Mouse (Mus musculus): ENCODE data around the gene Lancl2.

Gene Lancl2

DNA sequence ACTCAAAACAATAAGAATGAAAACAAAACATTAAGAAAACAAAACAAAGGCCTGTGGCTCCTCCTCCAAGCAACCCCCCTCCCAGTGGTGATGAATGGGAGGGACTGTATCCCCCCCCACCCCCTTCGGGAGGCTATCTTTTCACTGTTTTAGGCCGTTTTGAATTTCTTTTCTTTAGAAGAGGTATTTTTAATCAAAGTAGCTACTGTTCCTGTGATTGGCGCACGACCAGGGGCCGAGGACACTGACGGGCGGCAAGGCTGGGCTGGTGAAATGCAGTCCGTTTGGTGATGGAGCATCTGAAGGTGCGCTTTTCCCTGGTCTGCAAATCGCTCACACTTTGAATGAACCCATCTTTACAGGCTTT, at the start of gene Lancl2:
TSS of gene Lancl2 (plus strand) at position 165 of the 367 bp plus-strand sequence.
- DNase-seq (ENCODE audit: low spot score), result no peak

DNA sequence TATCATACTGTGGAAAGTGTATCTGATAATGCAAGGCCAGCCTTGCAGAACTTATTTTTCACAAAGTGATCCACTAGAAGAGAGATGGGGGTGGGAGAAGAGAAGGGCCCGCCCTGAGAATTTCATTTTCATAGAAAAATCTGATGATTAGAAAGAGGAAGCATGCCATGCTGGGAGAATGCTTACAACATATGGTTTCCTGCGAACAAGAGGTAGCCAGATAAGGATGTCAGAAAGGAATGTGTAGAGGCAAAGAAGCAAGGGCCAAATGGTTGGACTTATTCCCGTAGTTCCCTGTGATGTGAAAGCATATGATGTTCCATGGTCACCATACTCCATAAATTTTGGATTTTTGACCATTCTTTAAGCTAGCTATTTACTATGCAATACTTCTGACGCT, 41.0 kb upstream of the Lancl2 start:
- DNase-seq (ENCODE audit: low spot score), result no peak

DNA sequence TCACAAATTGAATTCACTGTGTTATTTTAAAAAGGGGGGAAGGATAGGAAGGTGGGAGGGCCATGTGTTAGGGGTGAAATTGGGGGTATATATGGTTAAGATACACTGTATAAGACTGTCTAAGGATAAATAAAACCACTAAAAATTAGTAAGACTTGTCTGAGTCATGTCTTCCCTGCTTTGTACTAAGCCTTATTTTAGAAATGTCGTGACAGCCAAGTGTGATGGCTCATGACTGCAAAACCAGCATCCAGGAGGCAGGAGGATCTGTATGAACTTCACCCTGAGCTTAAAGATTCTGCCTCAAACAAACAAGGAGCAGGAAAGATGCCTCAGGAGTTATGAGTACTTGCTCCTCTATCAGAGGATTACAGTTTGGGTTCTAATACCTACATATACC, 18.2 kb upstream of the Lancl2 start:
- DNase-seq (ENCODE audit: low spot score), result no peak

DNA sequence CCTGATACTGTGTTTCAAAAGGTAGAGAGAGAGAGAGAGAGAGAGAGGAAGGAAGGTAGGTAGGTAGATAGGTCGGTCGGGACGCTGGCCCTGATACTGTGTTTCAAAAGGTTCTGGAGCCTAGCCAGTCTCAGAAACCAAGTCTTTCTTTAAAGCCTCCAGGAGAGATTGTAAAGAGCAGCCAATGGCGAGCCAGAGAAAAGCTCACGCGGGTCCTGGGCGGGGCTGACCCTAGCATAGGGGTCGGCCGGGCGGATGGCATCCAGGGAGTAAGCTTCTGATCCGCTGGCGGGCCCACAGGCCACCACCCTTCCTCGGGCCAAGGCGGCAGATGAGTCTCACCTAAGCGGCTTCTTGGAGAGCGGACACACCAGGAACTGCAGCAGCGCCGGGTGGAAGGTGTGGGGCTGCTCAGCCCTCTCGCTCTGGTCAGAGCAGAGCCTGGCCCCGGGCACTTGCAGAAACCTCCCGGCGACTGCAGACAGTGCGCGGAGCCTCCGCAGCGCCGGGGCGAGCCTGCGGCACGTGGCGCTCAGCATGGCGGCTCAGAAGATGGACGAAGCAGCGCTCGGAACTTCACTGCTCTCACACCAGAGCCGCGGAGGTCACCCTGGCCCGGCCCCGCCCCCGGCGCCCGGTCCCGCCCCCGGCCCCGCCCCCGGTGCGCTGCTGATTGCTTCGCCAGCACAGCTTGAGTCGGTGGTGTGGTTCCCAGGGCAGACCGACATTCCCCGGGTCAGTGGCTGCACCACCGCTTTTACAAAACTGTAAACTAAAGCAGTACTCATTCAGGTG, 10.7 kb upstream of the Lancl2 start, which contains the start of gene Pyurf:
TSS of gene Pyurf (minus strand) at position 612 of the 795 bp plus-strand sequence.
- DNase-seq (ENCODE audit: low spot score), result peak; percentile 90

DNA sequence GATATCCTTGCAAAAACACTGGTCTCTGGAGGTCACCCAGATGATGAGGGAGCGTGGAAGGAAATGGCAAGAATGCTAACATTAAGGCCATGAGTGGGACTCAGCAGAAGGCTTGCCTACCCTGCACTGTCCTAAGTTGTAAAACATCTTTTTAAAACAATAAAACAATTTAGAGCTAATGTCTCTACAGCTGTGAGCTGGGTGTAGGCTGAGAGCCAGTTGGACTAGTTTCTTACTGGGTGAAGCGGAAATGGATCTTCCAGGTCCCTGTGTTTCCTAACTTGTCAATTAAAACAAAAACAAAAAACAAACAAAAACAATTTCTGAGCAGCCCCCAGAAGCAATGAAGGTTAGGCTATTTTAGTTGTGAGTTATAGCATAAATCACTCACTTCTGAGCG, 9.2 kb upstream of the Lancl2 start:
- DNase-seq (ENCODE audit: low spot score), result no peak

DNA sequence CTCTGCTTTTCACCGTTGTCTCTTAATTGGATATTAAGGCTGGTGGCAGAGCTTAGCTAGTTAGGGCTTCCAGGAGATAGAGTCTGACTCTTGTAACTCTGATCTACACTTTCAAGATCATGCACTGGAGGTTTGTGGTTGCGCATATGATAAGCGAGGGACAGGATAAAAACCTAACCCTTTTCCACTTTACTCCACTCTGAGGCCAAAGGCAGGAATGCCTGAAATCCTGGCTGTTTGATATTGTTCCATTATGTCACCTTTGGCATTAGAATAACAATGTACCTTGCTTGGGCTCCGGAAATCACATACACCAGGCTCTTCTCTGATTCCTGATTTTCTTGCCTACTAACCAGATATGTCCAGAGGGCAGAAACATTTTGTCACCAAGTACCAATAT, 654 bp upstream of the Lancl2 start:
- no peak for DNase-seq (ENCODE audit: low spot score)

DNA sequence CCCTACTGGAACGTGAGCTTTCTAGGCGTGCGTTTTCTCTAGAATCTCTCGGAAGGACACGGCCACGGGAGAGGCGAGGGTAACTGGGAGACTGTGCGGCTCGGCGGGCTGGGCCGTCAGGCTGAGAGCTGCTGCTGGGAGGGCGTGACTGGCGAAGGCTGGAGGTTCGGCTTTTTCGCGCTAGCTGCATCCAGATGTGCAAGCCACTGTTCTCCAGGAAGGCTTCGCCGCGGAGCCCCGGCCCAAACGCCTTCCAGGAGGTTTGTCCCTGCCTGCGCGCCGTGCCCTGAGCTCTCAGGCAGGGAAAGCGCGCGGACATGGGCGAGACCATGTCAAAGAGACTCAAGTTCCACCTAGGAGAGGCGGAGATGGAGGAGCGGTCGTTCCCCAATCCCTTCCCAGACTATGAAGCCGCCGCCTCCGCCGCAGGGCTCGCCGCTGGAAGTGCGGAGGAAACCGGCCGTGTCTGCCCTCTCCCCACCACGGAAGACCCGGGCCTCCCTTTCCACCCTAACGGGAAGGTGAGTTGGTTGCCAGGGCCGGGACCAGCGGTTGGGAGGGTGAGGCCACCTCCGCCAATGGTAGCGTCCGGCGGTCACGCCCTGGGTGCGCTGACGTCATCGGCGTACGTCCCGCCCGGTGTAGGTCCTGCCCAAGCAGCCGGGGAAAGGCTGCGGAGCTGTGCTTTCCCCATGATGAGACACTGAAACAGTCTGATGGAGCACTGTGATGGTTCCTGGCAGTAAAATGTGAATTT, 581 bp downstream of the Lancl2 start:
- peak; percentile 93 for DNase-seq (ENCODE audit: low spot score)

DNA sequence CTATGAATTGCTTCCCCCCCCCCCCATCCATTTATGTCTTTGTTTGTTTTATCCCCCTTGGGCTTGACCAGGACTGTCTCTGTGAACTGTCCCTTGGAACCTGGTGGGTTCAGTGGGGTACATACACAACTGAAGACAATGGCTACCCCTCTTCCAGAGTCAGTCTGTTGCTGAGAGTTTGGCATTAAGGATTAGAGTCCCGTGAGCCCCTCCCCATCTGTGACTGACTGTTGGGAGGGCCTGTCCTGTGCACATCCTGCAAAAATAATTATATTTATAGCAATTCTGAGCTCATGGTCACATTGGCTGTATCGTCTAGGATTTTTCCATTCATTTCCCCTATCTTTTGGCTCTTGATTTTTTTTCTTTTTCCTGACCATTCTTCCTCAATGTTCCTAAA, 1.4 kb downstream of the Lancl2 start:
- no peak for DNase-seq (ENCODE audit: low spot score)

DNA sequence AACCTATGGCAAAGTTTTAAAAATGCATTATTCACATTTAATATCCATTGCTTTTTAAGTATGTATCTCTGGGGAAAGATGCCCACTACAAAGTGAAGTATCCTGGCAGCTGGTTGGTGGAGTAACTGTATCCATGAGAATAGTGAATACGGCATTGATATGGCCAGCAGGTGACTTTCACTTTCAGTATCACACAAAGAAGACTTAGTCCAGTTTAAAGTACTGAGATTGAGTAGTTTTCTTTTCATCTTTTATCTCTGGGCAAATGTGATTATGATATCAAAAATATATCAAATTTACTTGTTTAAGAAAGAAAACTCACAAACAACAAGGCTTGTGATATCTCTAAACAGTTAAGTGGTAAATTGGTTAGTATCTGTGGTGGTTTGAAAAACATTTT, 4.4 kb downstream of the Lancl2 start:
- DNase-seq (ENCODE audit: low spot score), result no peak

DNA sequence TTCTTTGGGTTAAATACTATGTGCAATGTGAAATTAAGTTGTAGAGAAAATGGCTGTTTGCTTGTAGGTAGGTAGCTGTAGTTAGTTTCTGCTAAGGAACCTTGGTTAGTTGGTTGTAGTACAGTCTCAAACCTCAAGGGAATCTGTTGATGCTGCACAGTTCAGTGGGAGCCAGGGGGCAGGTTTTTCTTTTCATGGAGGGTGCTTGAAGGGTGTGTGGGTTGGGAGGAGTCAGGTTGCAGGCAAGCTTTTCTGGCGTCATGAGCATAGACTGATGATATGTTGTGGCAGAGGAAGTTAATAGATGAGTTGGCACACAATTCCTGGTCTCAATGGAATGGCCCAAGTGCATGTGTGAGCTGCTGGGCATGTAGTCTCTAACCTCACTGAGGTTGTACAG, 9.4 kb downstream of the Lancl2 start:
- DNase-seq (ENCODE audit: low spot score), result no peak

DNA sequence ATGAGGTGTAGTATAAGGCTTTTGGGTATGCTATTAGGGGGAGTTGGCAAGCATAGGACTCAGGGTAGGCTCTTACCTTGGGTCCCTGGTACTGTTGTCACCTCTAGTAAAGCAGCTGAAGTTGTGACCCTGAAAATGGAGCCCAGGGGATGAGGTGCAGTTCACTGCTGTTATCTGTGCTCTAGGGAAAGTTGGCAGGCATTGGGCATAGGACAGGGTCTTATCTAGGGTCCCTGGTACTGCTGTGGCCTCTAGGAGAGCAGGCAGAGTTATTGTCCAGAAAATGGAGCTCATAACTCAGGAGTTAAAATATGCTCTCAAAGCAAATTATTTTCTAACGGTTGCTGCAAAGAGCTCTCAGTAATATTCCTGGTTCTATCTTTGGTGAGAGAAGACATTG, 19.0 kb downstream of the Lancl2 start:
- no peak for DNase-seq (ENCODE audit: low spot score)

DNA sequence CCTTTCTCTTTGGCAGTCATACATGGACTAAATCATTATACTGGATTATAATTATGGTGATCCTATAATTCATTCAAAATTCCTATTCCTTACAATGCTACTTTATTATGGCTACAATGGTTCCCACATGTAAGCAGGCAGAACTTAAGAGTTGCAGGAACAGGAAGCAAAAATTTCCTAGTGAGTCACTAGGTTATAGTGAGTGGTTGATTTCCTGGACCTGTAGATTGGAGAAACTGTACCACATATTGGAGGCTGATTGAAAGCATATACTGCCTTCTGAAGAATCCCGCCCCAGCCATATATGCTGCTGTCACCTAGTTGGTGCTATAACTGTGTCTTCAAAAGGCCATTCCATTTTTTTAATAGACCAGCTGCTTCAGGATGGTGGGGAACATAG, 40.4 kb downstream of the Lancl2 start:
- DNase-seq (ENCODE audit: low spot score), result no peak

DNA sequence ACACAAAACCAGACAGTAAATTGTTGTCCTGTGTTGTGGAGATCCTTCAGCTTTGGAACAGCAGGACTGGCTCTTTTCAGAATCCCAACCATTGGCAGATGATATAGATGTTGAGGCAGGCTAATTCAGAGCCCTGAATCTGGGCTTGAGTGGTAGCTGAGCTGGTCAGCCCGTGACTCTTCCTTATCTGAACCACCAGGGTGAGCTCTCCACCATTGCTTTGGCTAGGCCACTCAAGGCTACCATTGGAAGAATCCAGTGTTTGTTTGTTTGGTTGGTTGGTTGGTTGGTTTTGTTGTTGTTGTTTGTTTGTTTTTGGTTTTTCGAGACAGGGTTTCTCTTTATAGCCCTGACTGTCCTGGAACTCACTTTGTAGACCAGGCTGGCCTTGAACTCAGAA, 41.0 kb downstream of the Lancl2 start:
- DNase-seq (ENCODE audit: low spot score), result no peak

DNA sequence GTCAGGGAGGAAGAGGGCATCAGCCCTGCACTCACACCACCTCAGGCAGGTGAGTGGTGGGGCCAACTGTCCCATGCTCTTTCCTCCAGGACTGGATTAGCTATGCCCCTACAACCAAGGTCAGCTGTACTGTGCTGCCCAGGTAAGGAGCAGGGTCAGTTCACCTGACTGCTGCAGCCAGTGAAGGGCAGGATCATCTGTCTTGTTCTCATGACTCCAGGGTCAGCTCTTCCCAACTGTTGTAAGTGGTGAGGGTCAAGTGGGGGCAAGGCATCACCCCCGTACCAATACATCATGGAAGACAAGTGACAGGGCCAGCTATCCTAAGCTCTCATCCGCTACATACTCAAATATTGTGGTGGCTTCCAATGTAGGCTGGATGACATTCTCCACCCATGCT, 41.8 kb downstream of the Lancl2 start:
- no peak for DNase-seq (ENCODE audit: low spot score)

DNA sequence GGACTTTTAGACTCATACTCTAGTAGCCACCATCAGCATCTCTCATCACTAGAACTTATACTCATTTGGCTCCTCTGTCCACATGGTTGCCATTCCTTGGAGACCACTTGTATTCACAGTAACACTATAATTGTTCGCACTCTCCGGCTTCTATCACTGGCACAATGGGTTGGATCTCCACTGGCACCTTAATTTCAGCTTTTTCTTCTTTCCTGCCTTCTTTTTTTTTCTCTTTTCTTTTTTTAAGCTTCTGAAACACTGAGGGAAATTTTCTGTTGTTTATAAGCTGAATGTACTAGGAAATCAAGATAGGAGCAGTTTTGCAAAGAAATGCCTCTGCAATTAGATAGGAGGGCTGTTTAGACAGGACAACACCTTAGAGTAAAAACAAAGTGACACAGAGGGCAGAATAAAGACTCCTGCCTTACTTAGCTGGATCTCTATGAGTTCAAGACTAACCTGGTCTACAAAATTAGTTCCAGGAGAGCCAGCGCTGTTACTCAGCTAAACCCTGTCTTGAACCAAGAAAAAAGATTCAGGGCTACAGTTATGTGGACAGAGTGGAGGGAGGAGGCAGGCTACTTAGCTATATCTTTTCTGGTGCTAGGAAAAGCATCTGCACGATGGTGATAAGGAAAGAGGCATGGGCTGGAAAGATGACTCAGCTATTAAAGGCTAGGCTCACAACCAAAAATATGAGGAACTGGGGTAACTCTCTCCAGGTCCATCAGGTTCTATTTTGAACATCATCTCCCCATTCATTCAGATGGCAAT, 42.8 kb downstream of the Lancl2 start:
- DNase-seq (ENCODE audit: low spot score), result no peak

DNA sequence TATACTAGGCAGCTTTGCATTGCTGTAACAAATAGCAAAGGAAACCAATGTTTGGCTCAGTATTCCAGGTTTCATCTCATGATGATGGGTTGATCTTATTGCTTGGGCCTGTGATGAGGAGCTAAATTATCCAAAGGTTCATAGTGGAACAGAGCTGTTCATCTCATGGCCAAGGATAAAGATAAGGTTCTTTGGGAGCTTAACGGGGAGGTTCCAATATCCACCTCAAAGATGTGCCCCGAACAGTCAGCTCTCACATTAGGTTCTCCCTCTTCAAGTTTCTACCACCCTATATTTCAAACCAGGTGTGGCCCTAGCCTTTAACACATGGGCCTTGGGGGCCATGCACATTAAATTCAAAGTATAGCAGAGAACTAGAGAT, 43.4 kb downstream of the Lancl2 start:
- DNase-seq (ENCODE audit: low spot score), result no peak

DNA sequence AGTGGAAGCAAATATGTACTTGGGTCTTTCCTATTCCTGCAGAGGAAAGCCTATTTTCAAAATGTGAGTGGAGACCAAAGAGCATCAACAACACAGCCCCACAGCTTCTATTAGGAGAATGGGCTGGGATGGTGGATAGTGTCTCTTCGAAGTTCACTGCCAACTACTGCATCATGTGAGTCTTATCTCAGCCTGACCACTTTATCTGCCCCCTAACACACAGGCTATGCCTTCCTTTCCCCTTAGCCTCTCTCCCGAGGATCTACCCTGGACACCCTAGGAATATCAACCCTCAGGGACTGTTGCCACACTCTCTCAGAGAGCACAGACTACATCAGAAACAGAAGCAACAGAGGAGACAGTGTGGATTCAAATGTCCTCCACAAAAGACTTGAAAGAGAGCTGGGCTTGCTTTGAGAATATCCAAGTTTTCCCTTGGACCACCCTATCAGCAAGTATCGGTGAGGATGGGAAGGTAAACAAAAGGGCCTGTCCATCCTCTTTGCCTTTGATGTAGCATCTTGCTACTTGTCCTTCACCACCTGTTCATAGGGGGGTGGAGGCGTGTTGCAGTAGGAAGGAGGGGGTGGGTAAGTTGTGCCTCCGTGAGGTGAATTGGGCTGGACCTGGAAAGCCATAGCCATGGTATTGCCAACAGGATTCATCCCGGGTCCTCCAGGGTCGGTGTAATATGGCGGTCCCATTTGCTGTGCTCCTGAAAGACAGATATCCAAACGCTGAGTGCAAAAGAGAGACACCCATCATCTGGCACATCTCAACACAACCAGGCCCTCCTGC, 51.8 kb downstream of the Lancl2 start:
- no peak for DNase-seq (ENCODE audit: low spot score)

DNA sequence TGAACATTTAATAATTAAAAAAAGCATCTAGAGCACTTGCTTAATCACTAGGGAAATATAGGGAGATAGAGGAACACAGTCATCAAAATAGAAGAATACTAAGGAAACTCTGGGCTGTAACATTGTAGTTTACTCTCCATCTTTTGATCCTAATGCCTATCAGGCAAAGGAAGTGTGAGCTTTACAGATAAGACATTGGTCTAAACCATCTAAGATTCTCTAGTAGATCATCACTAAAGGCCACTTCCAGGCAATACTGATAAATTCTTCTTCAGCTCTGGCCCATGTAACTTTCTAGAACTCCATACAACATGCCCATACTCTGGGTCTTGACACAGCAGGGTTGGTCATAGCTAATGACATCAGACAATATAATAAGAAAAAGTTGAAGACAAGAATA, 60.7 kb downstream of the Lancl2 start:
- DNase-seq (ENCODE audit: low spot score), result no peak

DNA sequence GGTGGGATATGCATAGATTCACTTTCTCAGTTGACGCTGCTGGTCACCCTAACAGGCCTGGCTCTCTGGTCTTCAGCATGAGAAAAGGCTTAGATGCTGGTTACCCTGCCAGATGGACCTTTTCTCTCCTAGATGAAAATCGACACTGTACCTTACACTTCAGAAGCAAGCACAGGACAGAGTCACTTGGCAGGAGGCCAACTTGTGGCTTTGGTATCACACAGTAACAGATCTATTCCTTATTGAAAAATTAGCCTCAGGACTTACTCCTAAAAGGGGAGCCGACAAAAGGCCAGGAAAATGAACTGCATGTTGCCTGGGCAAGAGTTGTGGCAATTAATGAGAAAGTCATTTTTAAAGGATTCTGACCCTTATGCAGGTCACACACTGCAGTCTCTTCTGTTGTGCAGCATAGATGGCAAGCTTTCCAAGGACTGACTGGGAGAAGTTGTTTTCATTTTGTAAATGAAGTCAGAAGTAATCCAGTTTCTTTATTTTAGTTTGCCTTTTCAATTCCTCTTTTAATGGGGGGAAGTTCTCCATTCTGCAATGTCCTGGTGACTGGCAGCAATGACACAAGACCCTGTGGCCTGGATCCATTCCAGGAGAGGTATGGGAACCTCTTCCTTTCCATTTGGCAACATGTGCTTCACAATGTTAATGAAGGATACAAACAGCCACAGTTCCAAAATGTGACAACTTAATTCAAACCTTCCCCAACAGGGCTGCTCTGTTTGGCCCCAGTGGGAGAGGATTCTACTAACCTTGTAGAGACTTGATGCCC, 62.9 kb downstream of the Lancl2 start:
- DNase-seq (ENCODE audit: low spot score), result no peak

DNA sequence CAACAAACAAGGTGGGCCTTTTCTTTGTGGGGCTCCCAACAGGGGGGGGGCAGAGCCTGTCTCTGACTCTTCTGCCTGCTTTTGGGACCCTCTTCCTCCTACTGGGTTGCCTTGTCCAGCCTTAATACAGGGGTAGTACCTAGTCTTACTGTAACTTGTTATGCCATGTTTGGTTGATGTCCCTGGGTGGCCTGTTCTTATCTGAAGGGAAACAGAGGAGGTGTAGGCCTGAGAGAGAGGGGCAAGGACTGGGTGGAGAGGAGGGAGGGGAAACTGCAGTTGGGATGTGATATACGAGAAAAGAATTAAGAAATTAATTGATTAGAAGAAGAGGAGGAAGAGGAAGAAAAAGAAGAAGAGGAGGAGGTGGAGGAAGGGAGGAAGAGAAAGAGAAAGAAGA, 63.9 kb downstream of the Lancl2 start:
- DNase-seq (ENCODE audit: low spot score), result no peak

Data from testis, postnatal 14 days (tissue).